Mouse (Mus musculus): Measurements from ENCODE around the gene Kif5c.

DNA sequence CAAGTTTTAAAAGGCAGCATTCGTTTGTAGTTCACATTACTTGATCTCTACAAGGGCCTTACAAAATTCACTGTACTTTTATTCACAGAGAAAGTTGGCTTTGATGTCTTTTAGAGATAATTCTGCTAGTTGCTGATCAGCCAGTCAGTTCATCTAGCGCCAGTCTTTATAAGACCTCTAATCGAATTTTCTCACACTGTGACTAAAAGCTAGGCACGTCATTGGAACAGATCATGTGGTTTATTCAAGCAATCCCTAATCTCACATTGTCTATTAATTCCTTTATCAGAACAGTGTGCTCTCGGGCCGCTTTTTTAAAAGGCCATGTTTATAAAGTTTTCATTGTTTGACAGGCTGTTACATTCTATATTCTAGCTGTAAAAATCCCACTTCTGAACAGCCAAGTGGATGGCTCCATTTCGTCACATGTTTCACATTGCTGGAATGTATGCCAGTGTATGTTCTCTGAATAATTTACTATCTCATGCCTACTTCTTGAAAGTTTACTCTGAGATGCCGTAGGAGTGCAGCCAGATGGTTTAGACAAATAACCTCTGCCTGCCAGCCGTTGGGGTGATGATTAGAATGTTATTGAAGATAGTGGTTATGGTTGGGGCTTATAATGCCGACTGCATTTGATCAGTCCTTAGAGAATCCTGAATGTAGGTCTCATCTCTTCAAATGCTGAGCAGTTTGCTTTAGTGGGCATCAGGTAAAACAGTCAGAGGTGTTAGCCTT, 154.3 kb downstream of the Kif5c start:
- no peak for TF ChIP-seq CTCF (IDR thresholded peaks at IDR 0.05; ENCODE audit: extremely low read depth, insufficient read depth, low read length)
- TF ChIP-seq POLR2A (IDR thresholded peaks at IDR 0.05; ENCODE audit: extremely low read depth, insufficient read depth, low read length): no peak

All from cortical plate, adult 2 months (tissue).